Mouse (Mus musculus): Measurements from ENCODE around the gene Phldb2. TPM values are rescaled to one million over a fixed set of nuclear protein-coding genes. Genes with fewer than 3 reads are reported as not detected.

The Phldb2 gene
- polyA plus RNA-seq, 1 experiment: 25.7 TPM

DNA sequence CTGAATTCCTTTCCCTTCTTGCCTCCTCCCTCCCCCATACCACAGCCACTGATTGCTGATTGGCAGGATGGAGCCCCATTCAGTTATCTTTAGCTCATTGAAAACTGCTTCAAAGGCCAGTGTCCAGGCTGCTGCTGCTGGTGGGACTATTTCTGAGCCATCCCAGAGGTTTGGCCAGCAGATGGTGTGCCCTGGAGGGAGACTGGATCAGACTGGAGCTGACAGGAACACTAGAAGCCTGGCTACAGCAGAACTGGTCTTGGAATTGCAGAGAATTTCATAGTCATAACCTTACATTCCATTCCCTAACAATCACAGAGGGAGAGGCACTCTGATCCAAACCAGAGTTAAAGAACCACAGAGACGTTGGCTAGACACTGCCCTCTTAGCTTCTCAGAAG, 60.5 kb downstream of the Phldb2 start:
- no peaks in the 10 kb centered on the region for H3K36me3 ChIP-seq (ENCODE audit: control insufficient read depth, insufficient read depth)
- TF ChIP-seq TCF3 (IDR thresholded peaks at IDR 0.05; ENCODE audit: insufficient read length, low read depth) (no peak), MYOD1 (IDR thresholded peaks at IDR 0.05; ENCODE audit: control insufficient read depth in 1 of 3, insufficient read length in 2 of 3, low read depth in 2 of 3) (peak in 2 of 3 experiments; percentile 11 to 12), MYOG (IDR thresholded peaks at IDR 0.05; ENCODE audit: control insufficient read depth in 1 of 3, insufficient read depth in 1 of 3, insufficient read length in 2 of 3, low read depth in 2 of 3) (peak in 1 of 3 experiments; percentile 54), USF1 (IDR thresholded peaks at IDR 0.05; ENCODE audit: low read depth) (no peak), MAX (IDR thresholded peaks at IDR 0.05; ENCODE audit: low read depth) (no peak), SRF (IDR thresholded peaks at IDR 0.05; ENCODE audit: control insufficient read depth, insufficient read length, low read depth) (no peak), E2F4 (IDR thresholded peaks at IDR 0.05; ENCODE audit: insufficient read depth) (no peak), POLR2A (IDR thresholded peaks at IDR 0.05; ENCODE audit: insufficient read length, low read depth) (peak; percentile 54), POLR2AphosphoS2 (IDR thresholded peaks at IDR 0.05; ENCODE audit: insufficient read length, low read depth) (no peak), TCF12 (IDR thresholded peaks at IDR 0.05; ENCODE audit: insufficient read depth, poor library complexity, severe bottlenecking) (no peak), REST (IDR thresholded peaks at IDR 0.05; ENCODE audit: insufficient read depth, insufficient read length) (no peak), CEBPB (IDR thresholded peaks at IDR 0.05; ENCODE audit: insufficient read depth, poor library complexity, severe bottlenecking) (peak; percentile 95)
- no peak overlapping the region for H3K4me3 ChIP-seq
- no peak overlapping the region for H3ac ChIP-seq (ENCODE audit: control insufficient read depth, insufficient read length)
- no peak overlapping the region for H3K4me2 ChIP-seq (ENCODE audit: low read depth)
- no peaks in the 10 kb centered on the region for H3K79me2 ChIP-seq (ENCODE audit: control insufficient read depth, insufficient read depth)
- no peaks in the 10 kb centered on the region for H3K27me3 ChIP-seq (ENCODE audit: control insufficient read depth, insufficient read depth, insufficient read length)

DNA sequence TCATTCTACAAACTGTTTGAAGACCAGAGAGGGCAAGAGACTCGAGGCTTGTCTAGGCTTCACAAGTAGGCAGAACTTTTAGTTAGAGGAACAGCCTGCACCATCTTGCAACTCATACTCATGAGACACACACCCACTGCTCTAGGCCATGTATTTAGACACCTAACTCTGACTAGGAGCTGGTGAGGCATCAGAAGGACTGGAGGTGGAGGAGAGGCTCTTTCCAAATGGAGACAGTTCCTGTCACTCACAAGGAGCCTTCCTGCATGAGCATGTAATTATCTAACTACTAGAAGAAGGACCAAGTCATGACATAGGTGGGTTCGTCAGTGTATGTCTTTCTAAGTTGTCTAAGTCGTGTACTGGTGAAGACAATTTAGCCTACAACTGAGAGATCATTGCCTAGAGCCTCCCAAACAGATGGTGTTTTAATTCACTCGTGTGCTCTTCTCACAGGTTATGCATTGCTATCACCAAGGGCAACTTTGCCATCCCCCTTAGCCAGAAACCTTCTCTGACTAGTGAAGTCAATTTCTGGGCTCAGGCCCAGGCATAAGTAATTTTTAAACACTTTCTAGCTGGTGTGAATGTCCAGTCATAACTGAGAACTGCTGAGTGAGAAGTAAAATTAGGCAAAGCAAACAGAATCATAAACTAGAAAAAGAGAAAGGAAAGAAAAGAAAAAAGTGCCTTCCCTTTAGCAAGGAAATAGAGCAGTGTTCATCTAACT, 62.8 kb downstream of the Phldb2 start:
- H3K4me2 ChIP-seq (ENCODE audit: low read depth): no peak overlapping the region

DNA sequence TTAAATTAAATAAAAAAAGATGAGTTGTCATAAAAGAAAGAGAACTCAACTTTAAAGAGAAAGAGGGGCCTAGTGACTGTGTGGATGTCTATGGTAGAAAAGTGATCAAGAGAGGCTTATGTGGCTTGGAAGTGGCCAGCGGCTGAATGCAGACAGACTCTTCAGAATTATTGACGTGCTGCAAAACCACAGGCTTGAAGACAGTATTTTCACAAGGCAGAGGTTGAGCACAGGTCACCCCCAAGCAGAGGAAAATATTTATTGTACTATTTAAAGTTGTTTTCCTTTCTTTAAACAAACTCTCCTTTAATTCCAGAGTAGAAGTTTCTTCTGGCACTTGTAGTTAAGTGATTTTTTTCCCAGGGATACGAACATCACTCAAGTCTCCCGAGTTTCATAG, 63.8 kb downstream of the Phldb2 start:
- no peaks in the 10 kb centered on the region for H3K79me2 ChIP-seq (ENCODE audit: control insufficient read depth, insufficient read depth)
- no peak overlapping the region for H3ac ChIP-seq (ENCODE audit: control insufficient read depth, insufficient read length)
- H3K27me3 ChIP-seq (ENCODE audit: control insufficient read depth, insufficient read depth, insufficient read length): no peaks in the 10 kb centered on the region
- TF ChIP-seq MYOD1 (IDR thresholded peaks at IDR 0.05; ENCODE audit: control insufficient read depth in 1 of 3, insufficient read length in 2 of 3, low read depth in 2 of 3): no peak
- TF ChIP-seq MAX (IDR thresholded peaks at IDR 0.05; ENCODE audit: low read depth): no peak
- no peak for TF ChIP-seq CEBPB (IDR thresholded peaks at IDR 0.05; ENCODE audit: insufficient read depth, poor library complexity, severe bottlenecking)
- TF ChIP-seq USF1 (IDR thresholded peaks at IDR 0.05; ENCODE audit: low read depth): no peak
- TF ChIP-seq POLR2A (IDR thresholded peaks at IDR 0.05; ENCODE audit: insufficient read length, low read depth): no peak
- TF ChIP-seq TCF12 (IDR thresholded peaks at IDR 0.05; ENCODE audit: insufficient read depth, poor library complexity, severe bottlenecking): no peak
- TF ChIP-seq MYOG (IDR thresholded peaks at IDR 0.05; ENCODE audit: control insufficient read depth in 1 of 3, insufficient read depth in 1 of 3, insufficient read length in 2 of 3, low read depth in 2 of 3): no peak
- no peak for TF ChIP-seq TCF3 (IDR thresholded peaks at IDR 0.05; ENCODE audit: insufficient read length, low read depth)
- no peak for TF ChIP-seq SRF (IDR thresholded peaks at IDR 0.05; ENCODE audit: control insufficient read depth, insufficient read length, low read depth)
- TF ChIP-seq REST (IDR thresholded peaks at IDR 0.05; ENCODE audit: insufficient read depth, insufficient read length): no peak
- no peak for TF ChIP-seq E2F4 (IDR thresholded peaks at IDR 0.05; ENCODE audit: insufficient read depth)
- TF ChIP-seq POLR2AphosphoS2 (IDR thresholded peaks at IDR 0.05; ENCODE audit: insufficient read length, low read depth): no peak
- H3K4me2 ChIP-seq (ENCODE audit: low read depth): no peak overlapping the region
- H3K36me3 ChIP-seq (ENCODE audit: control insufficient read depth, insufficient read depth): no peaks in the 10 kb centered on the region
- H3K4me3 ChIP-seq: no peak overlapping the region

More for the DNA sequence above, 62.8 kb downstream of the Phldb2 start:
- H3K27me3 ChIP-seq (ENCODE audit: control insufficient read depth, insufficient read depth, insufficient read length): no peaks in the 10 kb centered on the region
- no peaks in the 10 kb centered on the region for H3K36me3 ChIP-seq (ENCODE audit: control insufficient read depth, insufficient read depth)
- H3K4me3 ChIP-seq: no peak overlapping the region
- H3K79me2 ChIP-seq (ENCODE audit: control insufficient read depth, insufficient read depth): no peaks in the 10 kb centered on the region
- H3ac ChIP-seq (ENCODE audit: control insufficient read depth, insufficient read length): no peak overlapping the region
- TF ChIP-seq CEBPB (IDR thresholded peaks at IDR 0.05; ENCODE audit: insufficient read depth, poor library complexity, severe bottlenecking) (no peak), TCF12 (IDR thresholded peaks at IDR 0.05; ENCODE audit: insufficient read depth, poor library complexity, severe bottlenecking) (no peak), E2F4 (IDR thresholded peaks at IDR 0.05; ENCODE audit: insufficient read depth) (no peak), MYOD1 (IDR thresholded peaks at IDR 0.05; ENCODE audit: control insufficient read depth in 1 of 3, insufficient read length in 2 of 3, low read depth in 2 of 3) (no peak), USF1 (IDR thresholded peaks at IDR 0.05; ENCODE audit: low read depth) (no peak), MAX (IDR thresholded peaks at IDR 0.05; ENCODE audit: low read depth) (no peak), POLR2A (IDR thresholded peaks at IDR 0.05; ENCODE audit: insufficient read length, low read depth) (no peak), SRF (IDR thresholded peaks at IDR 0.05; ENCODE audit: control insufficient read depth, insufficient read length, low read depth) (no peak), POLR2AphosphoS2 (IDR thresholded peaks at IDR 0.05; ENCODE audit: insufficient read length, low read depth) (no peak), REST (IDR thresholded peaks at IDR 0.05; ENCODE audit: insufficient read depth, insufficient read length) (no peak), TCF3 (IDR thresholded peaks at IDR 0.05; ENCODE audit: insufficient read length, low read depth) (no peak), MYOG (IDR thresholded peaks at IDR 0.05; ENCODE audit: control insufficient read depth in 1 of 3, insufficient read depth in 1 of 3, insufficient read length in 2 of 3, low read depth in 2 of 3) (no peak)

DNA sequence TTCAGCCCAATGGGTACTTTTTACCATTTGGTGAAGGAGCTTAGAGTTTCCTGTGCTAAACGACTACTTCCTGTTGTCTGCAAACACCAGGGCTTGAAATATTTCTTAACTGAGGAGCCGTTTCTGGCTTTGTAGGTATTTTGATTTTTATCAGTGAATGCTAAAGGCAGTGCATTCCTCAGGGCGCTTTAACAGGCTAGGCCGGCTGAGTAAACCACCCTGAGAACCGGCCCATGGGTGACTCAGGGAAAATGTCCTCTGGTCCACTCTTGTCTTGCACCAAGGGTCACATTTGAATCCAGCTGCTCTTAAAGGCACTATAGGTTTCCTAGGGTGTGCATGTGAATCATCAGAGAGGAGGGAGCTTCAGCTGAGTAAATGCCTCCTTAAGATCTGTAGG, 66.8 kb downstream of the Phldb2 start:
- H3K27me3 ChIP-seq (ENCODE audit: control insufficient read depth, insufficient read depth, insufficient read length): no peaks in the 10 kb centered on the region
- no peaks in the 10 kb centered on the region for H3K79me2 ChIP-seq (ENCODE audit: control insufficient read depth, insufficient read depth)
- no peak overlapping the region for H3ac ChIP-seq (ENCODE audit: control insufficient read depth, insufficient read length)

More for the DNA sequence above, 66.8 kb downstream of the Phldb2 start:
- no peak overlapping the region for H3K4me3 ChIP-seq
- H3K36me3 ChIP-seq (ENCODE audit: control insufficient read depth, insufficient read depth): no peaks in the 10 kb centered on the region
- TF ChIP-seq POLR2A (IDR thresholded peaks at IDR 0.05; ENCODE audit: insufficient read length, low read depth): no peak
- no peak for TF ChIP-seq USF1 (IDR thresholded peaks at IDR 0.05; ENCODE audit: low read depth)
- TF ChIP-seq POLR2AphosphoS2 (IDR thresholded peaks at IDR 0.05; ENCODE audit: insufficient read length, low read depth): no peak
- TF ChIP-seq SRF (IDR thresholded peaks at IDR 0.05; ENCODE audit: control insufficient read depth, insufficient read length, low read depth): no peak
- no peak for TF ChIP-seq MYOD1 (IDR thresholded peaks at IDR 0.05; ENCODE audit: control insufficient read depth in 1 of 3, insufficient read length in 2 of 3, low read depth in 2 of 3)
- TF ChIP-seq CEBPB (IDR thresholded peaks at IDR 0.05; ENCODE audit: insufficient read depth, poor library complexity, severe bottlenecking): no peak
- TF ChIP-seq E2F4 (IDR thresholded peaks at IDR 0.05; ENCODE audit: insufficient read depth): no peak
- TF ChIP-seq TCF12 (IDR thresholded peaks at IDR 0.05; ENCODE audit: insufficient read depth, poor library complexity, severe bottlenecking): no peak
- H3K4me2 ChIP-seq (ENCODE audit: low read depth): peak overlapping the region; percentile 8
